Mouse (Mus musculus): ENCODE data around the gene Iqsec3. TPM values are rescaled to one million over a fixed set of nuclear protein-coding genes. Genes with fewer than 3 reads are reported as not detected.

The Iqsec3 gene
- polyA plus RNA-seq (2017; shearing (Covaris generic)) = not detected

GRCm38 (mm10) chr6:121473093-121473821 is at the start of gene Iqsec3:
Gene Iqsec3 (minus strand): TSS chr6:121473678.

DNA sequence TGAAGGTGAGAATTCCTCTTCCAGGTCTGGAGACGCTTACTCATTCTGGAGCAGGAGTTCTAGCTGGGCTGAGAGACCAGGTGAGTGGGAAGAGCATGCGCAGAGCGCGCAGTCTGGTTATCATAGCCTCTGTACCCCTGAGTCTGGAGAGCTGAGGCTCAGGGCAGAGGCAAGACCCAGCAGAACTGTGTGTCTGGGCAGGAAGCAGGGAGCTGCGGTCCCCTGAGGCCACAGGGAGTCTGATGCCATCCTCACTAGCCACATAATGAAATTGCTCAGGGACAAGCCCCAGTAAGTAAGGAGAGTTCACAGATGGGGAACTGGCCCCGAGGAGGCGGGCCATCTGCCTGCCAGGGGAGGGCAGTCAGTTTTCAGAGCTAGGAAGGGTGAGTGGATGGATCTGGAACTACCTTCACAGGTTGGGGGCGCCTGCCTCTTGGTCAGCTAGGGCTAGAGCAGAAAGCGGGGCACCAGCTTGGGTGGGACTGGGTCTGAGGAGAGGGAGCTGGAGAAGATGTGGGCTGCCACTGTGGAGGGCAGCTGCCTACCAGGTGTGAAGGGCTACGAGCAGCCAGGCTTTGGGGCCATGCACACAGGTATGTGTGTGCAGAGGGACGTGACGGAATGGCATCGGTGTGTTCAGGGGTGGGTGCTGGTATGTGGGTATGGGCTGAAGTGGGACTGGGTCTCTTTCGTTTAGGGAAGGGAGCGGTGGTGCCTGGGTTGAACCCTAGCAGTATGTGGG is 130.3 kb downstream of the Iqsec3 start, which contains the start of gene Slc6a12:
Gene Slc6a12, plus strand, starts transcription at position 51 of the 745 bp plus-strand sequence.

Other genes starting within 250 kb of the Iqsec3 start
- 167 TPM for gene Usp18, start 227.8 kb downstream of the Iqsec3 start, polyA plus RNA-seq (2017; shearing (Covaris generic))
- gene Slc6a13, start 173.5 kb downstream of the Iqsec3 start, polyA plus RNA-seq (2017; shearing (Covaris generic)) = 0.49 TPM
- gene Slc6a12, start 130.6 kb downstream of the Iqsec3 start, polyA plus RNA-seq (2017; shearing (Covaris generic)) = not detected
- gene A2m, start 161.7 kb upstream of the Iqsec3 start, polyA plus RNA-seq (2017; shearing (Covaris generic)) = not detected

Data from activated CD4-positive, CD25-positive, alpha-beta regulatory T cell, adult 9 weeks (primary cell).